Mouse (Mus musculus): ENCODE measurements at regions not wholly inside any gene's neighbourhood (a gene's known extent, or its start where the extent isn't known, plus 50 kb on each side); places are given as distances from the start of the nearest gene placed in this dataset.

GRCm38 (mm10) chr12:110022631-110023030 is 256.2 kb upstream of the Dio3 start:
- in situ Hi-C loops (cut with MboI, MseI): no loop called here

- in situ Hi-C loops (cut with MboI, MseI): no loop called here
Measured at GRCm38 (mm10) chr12:110023192-110024101, 255.4 kb upstream of the Dio3 start.

- in situ Hi-C loops (cut with MboI, MseI): no loop called here
Measured at GRCm38 (mm10) chr12:110024295-110024694, 254.6 kb upstream of the Dio3 start.

GRCm38 (mm10) chr12:110025171-110025570 is 253.7 kb upstream of the Dio3 start:
- in situ Hi-C loops (cut with MboI, MseI): loop anchor here in 1 of 2 experiments (5.0 kb wide), 1 partner anchor 352 kb away; no protein-coding TSS in a partner anchor

- in situ Hi-C loops (cut with MboI, MseI): loop anchor here in 1 of 2 experiments (5.0 kb wide), 1 partner anchor 351 kb away; no protein-coding TSS in a partner anchor
Measured at GRCm38 (mm10) chr12:110026033-110026750, 252.7 kb upstream of the Dio3 start.

- in situ Hi-C loops (cut with MboI, MseI): loop anchor here in 1 of 2 experiments (5.0 kb wide), 1 partner anchor 350 kb away; no protein-coding TSS in a partner anchor
Measured at GRCm38 (mm10) chr12:110027345-110027744, 251.5 kb upstream of the Dio3 start.

GRCm38 (mm10) chr12:110027976-110028375 is 250.9 kb upstream of the Dio3 start:
- in situ Hi-C loops (cut with MboI, MseI): loop anchor here in 1 of 2 experiments (5.0 kb wide), 1 partner anchor 349 kb away; no protein-coding TSS in a partner anchor

GRCm38 (mm10) chr12:110028646-110029045 is 250.2 kb upstream of the Dio3 start:
- in situ Hi-C loops (cut with MboI, MseI): loop anchor here in 1 of 2 experiments (5.0 kb wide), 1 partner anchor 349 kb away; no protein-coding TSS in a partner anchor

GRCm38 (mm10) chr12:110031326-110031725 is 247.5 kb upstream of the Dio3 start:
- in situ Hi-C loops (cut with MboI, MseI): loop anchor here in 1 of 2 experiments (10.0 kb wide), 1 partner anchor 343 kb away; no protein-coding TSS in a partner anchor

- in situ Hi-C loops (cut with MboI, MseI): loop anchor here in 1 of 2 experiments (10.0 kb wide), 1 partner anchor 340 kb away; no protein-coding TSS in a partner anchor
Measured at GRCm38 (mm10) chr12:110035171-110035570, 243.7 kb upstream of the Dio3 start.

GRCm38 (mm10) chr12:110040682-110041081 is 238.2 kb upstream of the Dio3 start:
- in situ Hi-C loops (cut with MboI, MseI): loop anchor here in 1 of 2 experiments (5.0 kb wide), 1 partner anchor 53 kb away; no protein-coding TSS in a partner anchor

GRCm38 (mm10) chr12:110041782-110042181 is 237.1 kb upstream of the Dio3 start:
- in situ Hi-C loops (cut with MboI, MseI): loop anchor here in 1 of 2 experiments (5.0 kb wide), 1 partner anchor 54 kb away; no protein-coding TSS in a partner anchor

- in situ Hi-C loops (cut with MboI, MseI): loop anchor here in 1 of 2 experiments (5.0 kb wide), 1 partner anchor 57 kb away; no protein-coding TSS in a partner anchor
Measured at GRCm38 (mm10) chr12:110044266-110044665, 234.6 kb upstream of the Dio3 start.

GRCm38 (mm10) chr12:110044721-110045120 is 234.1 kb upstream of the Dio3 start:
- in situ Hi-C loops (cut with MboI, MseI): loop anchor here in 1 of 2 experiments (5.0 kb wide), 1 partner anchor 57 kb away; no protein-coding TSS in a partner anchor

GRCm38 (mm10) chr12:110045770-110046330 is 233.0 kb upstream of the Dio3 start:
- in situ Hi-C loops (cut with MboI, MseI): no loop called here

- in situ Hi-C loops (cut with MboI, MseI): no loop called here
Measured at GRCm38 (mm10) chr12:110046613-110047012, 232.3 kb upstream of the Dio3 start.

- in situ Hi-C loops (cut with MboI, MseI): no loop called here
Measured at GRCm38 (mm10) chr12:110047466-110048250, 231.2 kb upstream of the Dio3 start.

- in situ Hi-C loops (cut with MboI, MseI): no loop called here
Measured at GRCm38 (mm10) chr12:110049154-110049736, 229.6 kb upstream of the Dio3 start.

GRCm38 (mm10) chr12:110059321-110059720 is 219.5 kb upstream of the Dio3 start:
- in situ Hi-C loops (cut with MboI, MseI): no loop called here

- in situ Hi-C loops (cut with MboI, MseI): no loop called here
Measured at GRCm38 (mm10) chr12:110061961-110062360, 216.9 kb upstream of the Dio3 start.

Data from T-helper 17 cell (primary cell).